Mouse (Mus musculus) erythroblast, adult 5-6 weeks (primary cell): Measurements from ENCODE around the gene Polr3h. TPM values are rescaled to one million over a fixed set of nuclear protein-coding genes. Genes with fewer than 3 reads are reported as not detected.

Source experiments
- ATAC-seq: replicated peaks from 2 replicates; pipeline ENCODE4 v1.8.0; 2016; ENCODE audit warnings: moderate number of reproducible peaks, mild to moderate bottlenecking, moderate TSS enrichment, inconsistent platforms; ENCODE audit not compliant: poor library complexity, low FRiP score, severe bottlenecking
- total RNA-seq, 2 experiments: library from RNA; stranded (forward) in 1 of 2; stranded (reverse) in 1 of 2; fragments of 150-400 nt in 1 of 2; fragments of 200-764, 138-1000 nt in 1 of 2; gene quantifications; 2 replicates each; pipeline versions ENCODE4 v1.2.3 to v1.2.4; 2015 to 2017; ENCODE audit warnings: low replicate concordance in 2 of 2

The Polr3h gene
- total RNA-seq, 2 experiments from 2014 or later = 2.9 to 6.3 TPM

DNA sequence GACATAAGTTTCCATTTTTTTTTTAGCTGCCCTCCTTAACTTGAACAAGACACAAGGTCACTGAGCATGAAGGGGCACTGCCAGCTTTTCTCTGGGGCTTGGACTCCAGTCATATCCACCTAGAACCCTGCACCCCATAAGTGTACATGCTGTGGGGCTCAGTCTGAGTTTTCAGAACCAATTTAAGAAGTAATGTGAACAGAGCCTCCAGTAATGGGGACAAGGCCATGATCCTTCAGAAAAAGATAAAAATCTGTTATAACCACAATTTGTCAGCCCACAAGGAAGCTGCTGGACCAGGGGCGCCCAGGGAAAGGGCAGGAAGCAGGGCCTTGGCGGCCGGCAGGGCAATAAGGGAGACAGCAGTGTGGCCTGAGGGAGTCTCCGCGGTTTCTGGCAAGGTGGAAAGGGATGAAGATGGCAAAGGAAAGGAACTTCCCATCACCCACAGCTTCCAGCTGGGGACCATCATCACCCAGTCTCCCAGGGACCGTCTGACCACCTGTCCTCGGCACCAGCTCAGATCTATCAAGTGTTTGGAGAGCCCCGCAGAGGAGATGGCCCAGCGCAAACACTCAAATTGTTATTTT lies 73.5 kb downstream of the Polr3h start:
- ATAC-seq = no peak

DNA sequence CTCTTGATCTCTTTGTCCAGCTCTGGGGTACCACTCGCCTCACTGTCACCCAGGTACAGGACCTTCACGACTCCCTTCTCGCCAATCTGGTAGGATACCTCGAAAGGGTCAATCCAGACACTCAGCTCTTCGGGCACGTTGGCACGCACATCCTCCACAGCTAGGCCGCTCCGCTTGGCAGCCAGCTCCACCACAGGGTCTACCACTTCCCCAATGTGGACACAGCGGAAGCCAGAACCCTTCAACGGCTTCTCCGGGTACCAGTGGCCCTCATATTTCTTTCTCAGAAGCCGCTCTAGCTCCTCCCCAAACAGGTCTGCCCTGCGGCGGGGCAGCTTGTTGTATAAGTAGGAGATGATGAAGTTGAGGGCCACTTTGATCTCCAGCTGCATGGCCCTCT lies 74.7 kb downstream of the Polr3h start:
- ATAC-seq = no peak

DNA sequence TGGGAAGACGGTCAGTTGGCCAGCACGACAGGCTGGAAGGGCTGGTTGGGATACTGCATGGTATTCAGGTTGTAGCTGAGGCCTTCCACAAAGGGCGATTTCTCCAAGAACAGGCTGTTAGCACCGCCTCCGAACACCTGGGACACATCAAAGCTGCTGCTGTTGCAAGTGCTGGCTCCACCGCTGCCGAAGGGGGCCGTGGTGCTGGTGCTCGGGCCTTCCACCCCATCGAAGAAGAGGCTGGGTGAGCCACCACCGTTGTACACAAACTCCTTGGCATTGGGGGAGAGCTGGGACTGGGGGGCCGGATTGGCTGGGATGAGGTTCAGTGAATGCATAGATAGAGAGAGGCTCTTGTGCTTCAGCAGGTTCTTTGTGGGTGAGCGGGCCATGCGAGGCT lies 75.3 kb downstream of the Polr3h start:
- no peak for ATAC-seq

DNA sequence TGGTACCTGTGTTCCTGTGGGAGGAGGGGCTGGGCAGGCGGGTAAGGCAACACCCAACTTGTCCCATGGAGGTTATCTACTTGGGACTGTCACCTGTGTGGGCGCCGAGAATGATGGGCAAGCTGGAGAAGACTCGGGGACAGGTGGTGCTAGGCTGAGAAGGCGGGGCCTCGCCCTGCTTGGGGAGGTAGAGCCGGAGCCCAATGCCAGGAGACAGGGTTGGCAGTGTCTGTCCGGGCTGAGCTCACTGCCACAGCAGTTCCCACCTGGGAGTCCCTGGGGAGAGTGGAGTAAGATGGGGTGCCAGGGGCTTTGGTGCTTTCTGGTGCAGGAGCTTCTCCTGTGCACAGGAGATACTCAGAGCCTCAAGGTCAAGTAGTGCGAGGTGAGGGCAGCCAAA lies 76.9 kb downstream of the Polr3h start:
- no peak for ATAC-seq

DNA sequence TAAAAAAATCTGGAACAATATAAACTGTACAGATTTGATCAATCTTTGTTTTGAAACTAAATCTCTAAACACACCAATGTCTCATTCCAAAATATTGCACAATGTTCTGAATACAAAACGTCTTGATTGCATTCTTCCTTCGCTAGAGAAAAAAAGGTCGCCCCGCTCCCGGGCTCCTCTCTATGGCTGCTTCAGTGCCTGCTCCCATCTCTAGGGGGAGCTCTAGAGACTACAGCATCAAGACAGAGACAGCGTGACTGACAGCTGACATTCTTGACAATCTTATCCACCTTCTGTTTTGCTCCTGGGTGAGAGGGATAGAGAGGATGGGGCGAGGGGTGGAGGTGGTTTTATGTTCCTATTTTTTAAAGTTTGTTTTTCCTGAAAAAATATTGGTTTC lies 77.7 kb downstream of the Polr3h start:
- ATAC-seq = peak; percentile 86

DNA sequence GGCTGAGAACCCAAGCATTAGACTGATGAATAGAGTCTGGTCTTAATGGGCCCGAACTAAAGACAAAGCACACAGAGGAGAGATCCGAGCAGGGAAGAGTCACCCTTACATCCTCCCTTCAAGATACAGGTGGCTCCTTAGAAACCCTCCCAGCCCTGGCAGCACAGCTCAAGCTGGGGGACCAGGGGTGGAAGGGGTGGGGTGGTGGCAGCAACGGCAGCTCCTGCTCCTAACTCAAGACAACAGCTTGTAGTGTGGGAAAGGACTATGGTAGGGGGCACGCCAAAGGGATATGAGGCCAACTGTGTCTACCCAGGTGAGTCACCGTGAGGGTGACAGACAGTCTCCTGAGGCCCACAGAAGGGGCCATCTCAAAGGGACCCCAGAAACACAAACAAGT lies 78.2 kb downstream of the Polr3h start:
- 0 out of 2 replicates have a peak, but pooled peaks have one; percentile 10 for ATAC-seq

DNA sequence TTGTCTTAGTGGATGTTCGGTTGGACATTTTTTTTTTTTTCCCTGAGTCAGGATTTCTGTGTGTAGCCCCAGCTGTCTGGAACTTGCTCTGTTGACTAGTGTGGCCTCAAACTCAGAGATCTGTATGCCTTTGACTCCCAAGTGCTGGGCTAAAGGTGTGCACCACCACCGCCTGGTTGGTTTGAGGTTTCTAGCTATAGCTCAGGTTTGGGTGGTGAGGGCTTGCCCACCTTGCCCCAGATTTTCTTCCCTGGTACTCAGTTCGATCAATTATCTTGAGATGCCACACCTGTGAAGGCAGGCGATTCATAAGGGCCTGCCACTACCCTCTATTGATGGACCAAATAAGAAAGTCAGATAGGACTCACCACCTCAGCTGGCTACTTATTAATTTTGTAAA lies 78.9 kb downstream of the Polr3h start:
- no peak for ATAC-seq

DNA sequence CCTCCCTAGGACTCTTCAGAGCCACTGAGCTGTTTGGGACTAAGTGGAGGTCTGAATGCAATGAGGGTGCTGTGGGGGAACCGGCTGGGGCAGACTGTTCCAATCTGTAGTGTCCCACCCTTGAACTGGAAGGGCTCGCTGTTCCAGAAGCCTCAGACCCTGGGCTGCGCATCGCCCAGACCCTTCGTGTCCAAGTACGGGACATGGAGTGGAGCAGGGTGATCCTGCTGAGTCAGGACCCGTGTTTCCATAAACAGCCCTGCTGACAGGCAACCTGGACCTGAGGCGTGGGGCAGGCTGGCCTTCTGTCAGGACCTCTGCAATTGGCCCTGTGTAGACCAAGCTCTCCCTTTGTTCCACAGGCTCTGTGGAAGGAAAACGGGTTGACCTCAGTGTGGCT lies 79.3 kb downstream of the Polr3h start:
- no peak for ATAC-seq

DNA sequence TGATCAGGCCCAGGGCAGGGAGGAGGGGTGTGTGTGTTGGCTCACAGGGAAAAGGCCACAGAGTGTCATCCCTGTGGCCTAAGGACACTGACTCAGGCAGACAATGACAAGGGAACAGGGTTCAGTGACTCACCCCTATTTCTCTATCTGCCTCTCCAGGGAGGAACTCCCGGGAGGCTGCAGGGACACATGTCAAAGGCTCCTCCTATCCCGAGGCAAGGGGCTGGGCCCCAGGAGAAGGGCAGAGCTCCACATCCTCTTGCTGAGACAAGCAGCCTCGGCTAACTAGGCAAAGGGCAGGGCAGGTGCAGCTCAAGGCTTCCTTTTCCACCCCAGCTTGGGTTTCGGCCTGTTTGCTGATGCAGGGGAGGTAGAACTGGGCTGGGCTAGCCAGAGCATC lies 80.3 kb downstream of the Polr3h start:
- ATAC-seq = no peak

DNA sequence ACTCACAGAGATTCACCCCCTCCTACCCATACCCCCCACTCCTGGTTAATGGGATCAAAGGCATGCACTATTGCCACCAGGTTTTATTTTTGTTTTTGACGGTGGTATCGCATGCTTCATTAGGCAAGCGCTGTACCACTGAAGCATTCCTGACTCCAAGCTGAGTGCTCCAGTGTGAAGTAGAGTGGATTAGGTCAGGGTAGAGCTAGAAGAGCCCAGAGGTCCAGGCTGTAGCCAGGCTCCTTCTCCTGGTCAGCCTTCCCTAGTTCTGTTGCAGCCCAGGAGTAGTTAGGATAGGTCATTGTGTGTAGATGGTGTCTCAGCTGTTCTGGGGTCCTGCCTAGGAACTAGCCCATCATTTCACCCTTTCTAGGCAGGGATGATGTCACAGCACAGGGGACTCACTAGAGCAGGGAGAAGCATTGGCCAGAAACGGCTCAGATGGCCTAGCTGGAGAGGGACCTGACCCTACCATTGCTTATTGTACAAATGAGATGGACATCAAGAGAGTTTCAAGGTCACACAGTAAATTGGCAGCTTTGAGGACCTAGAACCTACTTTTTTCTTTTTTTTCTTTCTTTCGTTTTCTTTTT lies 80.9 kb downstream of the Polr3h start:
- no peak for ATAC-seq

DNA sequence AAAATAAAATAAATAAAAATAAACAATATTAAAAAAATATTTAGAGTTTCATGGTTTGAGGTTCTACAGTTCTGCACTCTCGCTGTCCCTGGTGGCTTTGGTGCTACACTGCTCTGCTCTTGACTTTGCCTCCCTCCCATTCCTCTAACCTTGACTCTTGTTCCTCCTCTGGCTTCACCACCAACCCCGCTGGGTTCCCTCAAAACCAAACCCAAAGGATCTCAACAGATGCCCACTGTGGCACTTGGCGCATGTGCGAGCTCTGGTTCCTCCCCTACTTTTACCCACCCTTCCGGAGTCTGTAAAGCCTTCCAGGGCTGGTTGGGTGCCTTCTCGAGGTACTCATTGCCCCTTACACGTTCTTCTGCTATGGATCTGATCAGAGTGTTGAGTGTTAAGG lies 83.8 kb downstream of the Polr3h start:
- ATAC-seq = no peak

DNA sequence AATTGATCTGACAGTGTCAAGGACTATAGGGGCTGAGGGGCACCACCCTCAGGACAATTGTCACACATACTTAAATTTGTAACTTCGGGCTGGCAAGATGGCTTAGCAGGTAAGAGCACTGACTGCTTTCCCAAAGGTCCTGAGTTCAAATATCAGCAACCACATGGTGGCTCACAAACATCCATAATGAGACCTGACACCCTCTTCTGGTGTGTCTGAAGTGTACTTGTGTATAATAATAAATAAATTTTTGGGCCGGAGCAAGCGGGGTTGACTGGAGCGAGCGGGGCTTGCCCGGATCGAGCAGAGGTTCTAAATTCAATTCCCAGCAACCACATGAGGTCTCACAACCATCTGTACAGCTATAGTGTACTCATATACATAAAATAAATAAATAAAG lies 85.7 kb downstream of the Polr3h start:
- ATAC-seq = no peak

DNA sequence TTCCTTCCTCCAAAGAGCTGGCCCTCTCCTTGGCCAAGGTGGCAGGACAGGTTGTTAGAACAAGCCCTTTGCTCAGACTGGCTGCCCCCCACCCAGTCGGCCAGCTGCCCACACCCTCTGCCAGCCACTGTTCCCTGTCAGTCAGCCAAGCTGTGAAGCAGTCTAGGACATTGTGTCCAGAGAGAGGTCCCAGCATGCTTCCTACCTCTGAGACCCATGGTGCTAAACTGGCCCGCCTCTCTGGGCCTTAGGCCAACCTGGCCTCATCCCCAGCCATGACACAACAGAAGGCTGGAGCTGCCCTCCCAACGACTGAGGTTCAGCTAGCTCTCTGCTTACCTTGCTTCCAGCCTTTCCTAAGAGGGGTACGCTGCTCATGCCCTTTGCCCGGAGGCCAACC lies 86.4 kb downstream of the Polr3h start:
- ATAC-seq = 0 out of 2 replicates have a peak, but pooled peaks have one; percentile 16

DNA sequence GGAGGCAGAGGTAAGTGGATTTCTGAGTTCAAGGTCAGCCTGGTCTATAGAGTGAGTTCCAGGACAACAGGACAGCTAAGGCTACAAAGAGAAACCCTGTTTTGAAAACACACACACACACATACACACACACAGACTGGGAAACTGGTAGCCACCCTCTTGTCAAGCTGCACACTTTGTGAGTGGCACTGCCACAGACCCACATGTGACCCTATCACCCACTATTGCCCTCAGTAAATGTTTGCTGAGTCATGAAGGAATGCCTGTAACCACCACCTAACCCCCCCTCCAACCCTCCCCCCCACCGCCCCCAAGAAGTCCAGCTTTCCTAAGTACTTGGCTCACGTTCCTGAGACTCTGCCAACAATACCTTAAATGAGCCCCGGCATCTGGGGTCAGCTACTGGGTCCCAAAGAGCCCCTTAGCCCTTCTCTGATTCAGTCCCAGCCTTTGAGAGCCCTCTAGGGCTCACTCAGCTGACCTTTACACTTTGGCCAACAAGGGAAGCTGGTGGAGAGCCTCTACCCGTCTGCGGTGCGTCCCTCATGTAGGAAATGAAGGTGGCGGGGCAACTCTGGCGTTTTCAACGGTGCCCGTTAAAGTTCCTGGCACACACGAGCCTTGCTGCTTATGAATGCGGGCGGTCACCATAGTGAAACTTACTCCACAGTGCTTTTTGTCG lies 87.3 kb downstream of the Polr3h start:
- ATAC-seq = no peak

Other genes with a start within 250 kb of the Polr3h start
- gene Chadl, start 229.0 kb downstream of the Polr3h start, total RNA-seq (2015; ENCODE audit: low replicate concordance) = not detected in 2 replicates
- 0.14 TPM in 1 of 2 replicates, not detected in the other for gene Chadl, start 229.0 kb downstream of the Polr3h start, total RNA-seq (2017; ENCODE audit: low replicate concordance)
- gene Zc3h7b, start 181.2 kb downstream of the Polr3h start, total RNA-seq (2015; ENCODE audit: low replicate concordance) = 2.5 and 3.1 TPM in 2 replicates
- 2.0 and 4.2 TPM in 2 replicates for gene Zc3h7b, start 181.2 kb downstream of the Polr3h start, total RNA-seq (2017; ENCODE audit: low replicate concordance)
- 8.3 and 19.4 TPM in 2 replicates for gene Rangap1, start 180.7 kb downstream of the Polr3h start, total RNA-seq (2015; ENCODE audit: low replicate concordance)
- gene Rangap1, start 180.7 kb downstream of the Polr3h start, total RNA-seq (2017; ENCODE audit: low replicate concordance) = 34.2 and 41.5 TPM in 2 replicates
- 0.38 and 2.3 TPM in 2 replicates for gene Tef, start 123.8 kb downstream of the Polr3h start, total RNA-seq (2015; ENCODE audit: low replicate concordance)
- gene Tef, start 123.8 kb downstream of the Polr3h start, total RNA-seq (2017; ENCODE audit: low replicate concordance) = 0.98 and 2.0 TPM in 2 replicates
- 6.3 and 9.6 TPM in 2 replicates for gene Tob2, start 67.4 kb downstream of the Polr3h start, total RNA-seq (2015; ENCODE audit: low replicate concordance)
- gene Tob2, start 67.4 kb downstream of the Polr3h start, total RNA-seq (2017; ENCODE audit: low replicate concordance) = 5.3 and 7.2 TPM in 2 replicates
- 29.7 and 33.0 TPM in 2 replicates for gene Phf5a, start 54.3 kb downstream of the Polr3h start, total RNA-seq (2015; ENCODE audit: low replicate concordance)
- gene Phf5a, start 54.3 kb downstream of the Polr3h start, total RNA-seq (2017; ENCODE audit: low replicate concordance) = 19.8 and 45.9 TPM in 2 replicates
- gene Aco2, start 53.9 kb downstream of the Polr3h start, total RNA-seq (2015; ENCODE audit: low replicate concordance) = 16.3 and 37.8 TPM in 2 replicates
- 29.7 and 59.3 TPM in 2 replicates for gene Aco2, start 53.9 kb downstream of the Polr3h start, total RNA-seq (2017; ENCODE audit: low replicate concordance)
- not detected in 2 replicates for gene Csdc2, start 10.5 kb upstream of the Polr3h start, total RNA-seq (2015; ENCODE audit: low replicate concordance)
- gene Csdc2, start 10.5 kb upstream of the Polr3h start, total RNA-seq (2017; ENCODE audit: low replicate concordance) = not detected in 2 replicates
- 2.3 and 20.3 TPM in 2 replicates for gene Pmm1, start 34.7 kb upstream of the Polr3h start, total RNA-seq (2015; ENCODE audit: low replicate concordance)
- 3.9 and 9.5 TPM in 2 replicates for gene Pmm1, start 34.7 kb upstream of the Polr3h start, total RNA-seq (2017; ENCODE audit: low replicate concordance)
- gene 1700029P11Rik, start 54.3 kb upstream of the Polr3h start, total RNA-seq (2015; ENCODE audit: low replicate concordance) = not detected in 2 replicates
- gene 1700029P11Rik, start 54.3 kb upstream of the Polr3h start, total RNA-seq (2017; ENCODE audit: low replicate concordance) = not detected in 2 replicates
- gene Xrcc6, start 61.6 kb upstream of the Polr3h start, total RNA-seq (2015; ENCODE audit: low replicate concordance) = 17.6 and 41.7 TPM in 2 replicates
- 23.6 and 52.2 TPM in 2 replicates for gene Xrcc6, start 61.6 kb upstream of the Polr3h start, total RNA-seq (2017; ENCODE audit: low replicate concordance)
- 12.5 and 27.0 TPM in 2 replicates for gene Desi1, start 107.6 kb upstream of the Polr3h start, total RNA-seq (2015; ENCODE audit: low replicate concordance)
- gene Desi1, start 107.6 kb upstream of the Polr3h start, total RNA-seq (2017; ENCODE audit: low replicate concordance) = 3.6 and 5.0 TPM in 2 replicates
- 23.2 and 29.7 TPM in 2 replicates for gene Snu13, start 121.4 kb upstream of the Polr3h start, total RNA-seq (2015; ENCODE audit: low replicate concordance)
- gene Snu13, start 121.4 kb upstream of the Polr3h start, total RNA-seq (2017; ENCODE audit: low replicate concordance) = 24.5 and 44.7 TPM in 2 replicates
- not detected in 2 replicates for gene 4930407I10Rik, start 132.9 kb upstream of the Polr3h start, total RNA-seq (2015; ENCODE audit: low replicate concordance)
- gene 4930407I10Rik, start 132.9 kb upstream of the Polr3h start, total RNA-seq (2017; ENCODE audit: low replicate concordance) = not detected in 2 replicates
- gene Mei1, start 143.8 kb upstream of the Polr3h start, total RNA-seq (2015; ENCODE audit: low replicate concordance) = not detected in 2 replicates
- gene Mei1, start 143.8 kb upstream of the Polr3h start, total RNA-seq (2017; ENCODE audit: low replicate concordance) = not detected in 2 replicates
- gene Ccdc134, start 201.7 kb upstream of the Polr3h start, total RNA-seq (2015; ENCODE audit: low replicate concordance) = 0.63 TPM in 1 of 2 replicates, not detected in the other
- 4.1 and 5.0 TPM in 2 replicates for gene Ccdc134, start 201.7 kb upstream of the Polr3h start, total RNA-seq (2017; ENCODE audit: low replicate concordance)
- 9.0 and 12.5 TPM in 2 replicates for gene Srebf2, start 220.9 kb upstream of the Polr3h start, total RNA-seq (2015; ENCODE audit: low replicate concordance)
- gene Srebf2, start 220.9 kb upstream of the Polr3h start, total RNA-seq (2017; ENCODE audit: low replicate concordance) = 11.2 and 15.5 TPM in 2 replicates